Mouse (Mus musculus) kidney, adult 2 months (tissue): ENCODE results near the gene Lgals8. TPM values are rescaled to one million over a fixed set of nuclear protein-coding genes. Genes with fewer than 3 reads are reported as not detected.
A peak's percentile ranks its signal among the peaks of the same experiment; 100 is the strongest.

Experiments
- DNase-seq: peaks from one replicate; pipeline ENCODE4 v3.0.0; 2021
- H3K27ac ChIP-seq: fragments of 200-500 bp; 2 replicates; pipeline ENCODE4 v1.5.1; 2012; ENCODE audit warnings: low read depth, low read length, control low read depth, inconsistent platforms; ENCODE audit not compliant: insufficient read depth
- H3K27me3 ChIP-seq: fragments of 200-500 bp; replicated peaks from 2 replicates; pipeline ENCODE4 v1.6.1; 2012; ENCODE audit warnings: mild to moderate bottlenecking, moderate library complexity, low read length, inconsistent platforms; ENCODE audit not compliant: control insufficient read depth, insufficient read depth
- H3K36me3 ChIP-seq: fragments of 200-500 bp; 2 replicates; pipeline ENCODE4 v1.6.1; 2012; ENCODE audit warnings: mild to moderate bottlenecking, moderate library complexity, low read length, inconsistent platforms; ENCODE audit not compliant: control insufficient read depth, insufficient read depth
- H3K4me1 ChIP-seq: fragments of 200-500 bp; 2 replicates; pipeline ENCODE4 v1.6.1; 2011; ENCODE audit warnings: low read length; ENCODE audit not compliant: control insufficient read depth, insufficient read depth
- H3K4me3 ChIP-seq: fragments of 200-500 bp; 2 replicates; pipeline ENCODE4 v1.5.1; 2011; ENCODE audit warnings: mild to moderate bottlenecking, low read depth, low read length, control low read depth; ENCODE audit not compliant: insufficient read depth
- CTCF ChIP-seq: fragments of 200-500 bp; conservative IDR thresholded peaks from 2 replicates; pipeline ENCODE4 v1.5.1; 2011; ENCODE audit warnings: low read depth, mild to moderate bottlenecking, control low read depth, low read length, moderate library complexity, mixed read lengths; ENCODE audit not compliant: insufficient read depth, insufficient read length
- POLR2A ChIP-seq: fragments of 200-500 bp; IDR thresholded peaks from one replicate; pipeline ENCODE4 v1.6.1; 2011; ENCODE audit warnings: low read depth, low read length, control low read depth
- WGBS: fragments of 180-500 bp; shearing (Covaris S2); methylation state at CpG from one replicate; pipeline ENCODE4 v1.1.7; 2018; 5-methylcytosine and 5-hydroxymethylcytosine counted together
- polyA plus RNA-seq: library from polyadenylated mRNA; depleted of rRNA; stranded (reverse); fragments of >200 nt; gene quantifications from 2 replicates; pipeline ENCODE4 v1.2.3, GENCODE M21; 2012; rRNA removed

The Lgals8 gene
- polyA plus RNA-seq, 1 experiment = 40.3 TPM

DNA sequence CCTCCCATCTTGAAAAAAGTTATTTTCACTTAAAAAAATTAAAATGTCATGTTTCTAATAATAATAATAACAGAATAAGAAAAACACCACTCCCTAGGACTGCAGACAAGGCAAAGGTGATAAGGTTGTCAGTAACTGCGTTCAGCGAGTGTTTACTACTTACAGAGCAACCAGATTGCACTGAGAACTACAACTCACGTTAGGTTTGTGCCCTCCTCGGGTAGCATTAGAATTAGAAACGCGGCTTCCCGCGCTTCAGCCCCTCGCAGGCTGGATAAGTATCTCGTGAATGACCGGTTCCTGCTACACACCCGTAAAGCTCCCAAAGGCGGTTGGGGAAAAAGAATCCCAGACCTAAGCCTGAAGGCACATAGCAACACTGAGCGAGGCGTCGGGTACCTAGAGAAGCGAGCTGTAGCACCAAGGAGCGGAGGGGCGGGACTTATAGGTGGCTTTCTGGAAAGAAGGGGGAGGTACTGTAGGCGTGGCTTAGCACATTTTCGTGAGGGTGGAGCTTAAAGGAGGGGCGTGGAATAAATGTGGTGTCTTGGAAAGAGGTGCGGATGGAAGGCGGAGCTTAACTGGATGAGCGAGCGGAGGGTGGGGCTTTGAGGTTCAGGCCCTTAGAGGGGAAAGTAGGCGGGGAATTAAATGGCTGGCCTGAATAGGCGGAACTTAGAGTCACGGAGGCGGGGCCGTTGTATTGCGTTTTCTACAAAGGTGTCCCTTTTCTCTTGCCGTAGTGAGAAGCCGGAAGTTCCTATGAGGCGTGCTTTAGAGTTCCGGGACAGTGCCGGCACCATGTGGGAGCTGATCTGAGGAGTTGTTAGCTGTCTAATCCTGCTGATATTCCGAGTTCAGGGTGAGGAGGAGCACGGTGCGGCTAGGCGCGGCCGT is 69.9 kb downstream of the Lgals8 start, which contains the start of gene Heatr1:
Gene Heatr1 (plus strand): TSS at position 419 of the 897 bp plus-strand sequence.
- Histone ChIP-seq H3K27ac (no peak within 1 kb of the TSS), H3K4me3 (peak within 1 kb of the TSS; percentile 94), H3K4me1 (no peaks in the 10 kb centered on the region), H3K36me3 (no peaks in the 10 kb centered on the region), H3K27me3 (no peaks in the 10 kb centered on the region)
- WGBS = under 1% methylated on average over 43 of the region's 43 CpGs
- DNase-seq = peak; percentile 99
- TF ChIP-seq POLR2A (no peak), CTCF (no peak)

Other genes starting within 250 kb of the Lgals8 start
- gene Mtr, start 206.8 kb downstream of the Lgals8 start, polyA plus RNA-seq = 6.6 and 7.4 TPM in 2 replicates
- 2.3 and 25.0 TPM in 2 replicates for gene Actn2, start 124.2 kb downstream of the Lgals8 start, polyA plus RNA-seq
- 16.0 and 19.5 TPM in 2 replicates for gene Heatr1, start 69.9 kb downstream of the Lgals8 start, polyA plus RNA-seq
- 0.53 and 0.55 TPM in 2 replicates for gene Edaradd, start 55.5 kb upstream of the Lgals8 start, polyA plus RNA-seq
- gene Ero1lb, start 100.9 kb upstream of the Lgals8 start, polyA plus RNA-seq = 3.0 and 3.2 TPM in 2 replicates